Mouse (Mus musculus) Patski (cell line): ENCODE measurements around the gene Anp32a. TPM values are rescaled to one million over a fixed set of nuclear protein-coding genes. Genes with fewer than 3 reads are reported as not detected.

Source experiments
- ATAC-seq: fragments of 100-300 bp; one replicate; pipeline ENCODE4 v1.8.0; 2021
- CTCF ChIA-PET: fragments of 350-600 bp; sonication (Branson Sonifier 250); formaldehyde crosslinking; loops from one replicate; lab custom pipeline; 2022; ENCODE audit warnings: inconsistent platforms; lab: Charles Lee
- POLR2A ChIA-PET: fragments of 350-600 bp; sonication (Branson Sonifier 250); formaldehyde crosslinking; loops from one replicate; lab custom pipeline; 2022; ENCODE audit warnings: antibody characterized with exemption, inconsistent platforms; lab: Charles Lee
- DNase-seq: peaks from one replicate; pipeline ENCODE4 v3.0.0-alpha.2; 2011; ENCODE audit warnings: low read depth, low spot score
- H3K27me3 ChIP-seq: fragments of 371-371 bp; one replicate; pipeline ENCODE4 v1.5.1; 2021
- CTCF ChIP-seq: fragments of 100-300 bp; IDR thresholded peaks from one replicate; pipeline ENCODE4 v1.5.1; 2021
- in situ Hi-C: fragments of 300-500 bp; cut with MboI; formaldehyde crosslinking; loops from 3 replicates; pipeline ENCODE4 v1.11.1; 2018; ENCODE audit warnings: low pct_unique_long_range_greater_than_20kb, mixed read lengths
- polyA plus RNA-seq: library from polyadenylated mRNA; unstranded; gene quantifications from one replicate; pipeline ENCODE4 v1.2.3, GENCODE M21; 2021

The Anp32a gene
- polyA plus RNA-seq, 1 experiment from 2014 or later, result 231 TPM

DNA sequence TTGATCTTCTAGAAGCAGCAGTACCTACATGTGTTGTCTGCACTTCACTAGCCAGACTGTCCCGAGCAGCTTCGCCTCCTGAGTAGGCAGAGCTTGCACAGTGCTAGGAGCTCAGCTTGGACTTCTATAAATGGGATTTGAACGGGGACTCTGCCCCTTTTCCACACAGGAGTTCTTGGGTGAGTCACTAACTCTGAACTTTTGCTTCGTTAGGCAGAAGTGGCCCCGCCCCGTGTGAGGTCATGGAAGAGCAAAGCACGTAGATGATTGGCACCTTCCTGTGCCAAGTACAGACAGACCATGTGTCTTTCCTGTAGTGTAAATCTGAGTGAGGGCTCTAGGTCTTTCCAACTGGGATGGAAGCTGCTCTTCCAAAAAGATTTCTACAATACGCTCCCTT is 85.9 kb downstream of the Anp32a start:
- POLR2A ChIA-PET, result no interaction called here
- no peak for ATAC-seq
- CTCF ChIA-PET, result interaction anchor here (1.3 kb wide), 1 partner anchor 11 kb away, joined by 4 read pairs; no protein-coding TSS in a partner anchor
- no peaks in the 10 kb centered on the region for H3K27me3 ChIP-seq
- in situ Hi-C loops, result no loop called here
- no peak for DNase-seq
- no peak for TF ChIP-seq CTCF

Other genes with a start within 250 kb of the Anp32a start
- 34.9 TPM for gene Glce, start 218.6 kb upstream of the Anp32a start, polyA plus RNA-seq
- gene Spesp1, start 59.1 kb upstream of the Anp32a start, polyA plus RNA-seq, result not detected
- gene Coro2b, start 195.8 kb downstream of the Anp32a start, polyA plus RNA-seq, result 2.0 TPM